Mouse (Mus musculus): Measurements from ENCODE around the gene Dhdh. TPM values are rescaled to one million over a fixed set of nuclear protein-coding genes. Genes with fewer than 3 reads are reported as not detected.
"Not testable (repeated sequence)": the region's sequence is repeated elsewhere in the genome, so short reads cannot be mapped to it uniquely, and the experiment has no call there.

Gene Dhdh
- total RNA-seq, 2 experiments from 2014 or later = 3.9 to 4.7 TPM

GRCm38 (mm10) chr7:45509912-45510787 is 21.5 kb upstream of the Dhdh start, which contains the start of gene Nucb1:
TSS of gene Nucb1 (minus strand) at chr7:45510406.
- DNase-seq (ENCODE audit: low spot score in 2 of 2) = peak; percentile 88 to 91

GRCm38 (mm10) chr7:45509181-45509882 is 20.7 kb upstream of the Dhdh start:
- no peak for DNase-seq (ENCODE audit: low spot score in 2 of 2)

- no peak for DNase-seq (ENCODE audit: low spot score in 2 of 2)
Observed at GRCm38 (mm10) chr7:45508561-45508960, 20.0 kb upstream of the Dhdh start.

- no peak for DNase-seq (ENCODE audit: low spot score in 2 of 2)
Observed at GRCm38 (mm10) chr7:45507583-45507982, 19.0 kb upstream of the Dhdh start.

- no peak for DNase-seq (ENCODE audit: low spot score in 2 of 2)
Observed at GRCm38 (mm10) chr7:45498427-45498826, 9.8 kb upstream of the Dhdh start.

- DNase-seq (ENCODE audit: low spot score in 2 of 2) = no peak
Observed at GRCm38 (mm10) chr7:45494548-45494947, 5.9 kb upstream of the Dhdh start.

GRCm38 (mm10) chr7:45492951-45493350 is 4.3 kb upstream of the Dhdh start:
- no peak for DNase-seq (ENCODE audit: low spot score in 2 of 2)

- no peak for DNase-seq (ENCODE audit: low spot score in 2 of 2)
Observed at GRCm38 (mm10) chr7:45492225-45492844, 3.7 kb upstream of the Dhdh start.

GRCm38 (mm10) chr7:45491264-45491663 is 2.7 kb upstream of the Dhdh start:
- no peak for DNase-seq (ENCODE audit: low spot score in 2 of 2)

- DNase-seq (ENCODE audit: low spot score in 2 of 2) = peak; percentile 24 to 30
Observed at GRCm38 (mm10) chr7:45490822-45491221, 2.2 kb upstream of the Dhdh start.

- no peak for DNase-seq (ENCODE audit: low spot score in 2 of 2)
Observed at GRCm38 (mm10) chr7:45489578-45489977, 973 bp upstream of the Dhdh start.

GRCm38 (mm10) chr7:45487861-45488292 is 728 bp downstream of the Dhdh start:
- DNase-seq (ENCODE audit: low spot score in 2 of 2) = no peak

- DNase-seq (ENCODE audit: low spot score in 2 of 2) = no peak
Observed at GRCm38 (mm10) chr7:45486761-45487415, 1.7 kb downstream of the Dhdh start, which contains the start of gene Gm45808. TSS of gene Gm45808 (minus strand) at chr7:45486811.

- no peak for DNase-seq (ENCODE audit: low spot score in 2 of 2)
Observed at GRCm38 (mm10) chr7:45486158-45486557, 2.4 kb downstream of the Dhdh start.

GRCm38 (mm10) chr7:45484985-45485384 is 3.6 kb downstream of the Dhdh start:
- DNase-seq (ENCODE audit: low spot score in 2 of 2) = not testable (repeated sequence)

- no peak for DNase-seq (ENCODE audit: low spot score in 2 of 2)
Observed at GRCm38 (mm10) chr7:45482166-45482565, 6.4 kb downstream of the Dhdh start.

- DNase-seq (ENCODE audit: low spot score in 2 of 2) = peak; percentile 66 to 71
Observed at GRCm38 (mm10) chr7:45481374-45481927, 7.2 kb downstream of the Dhdh start, which contains the start of gene Tulp2. TSS of gene Tulp2 (plus strand) at chr7:45481877.

- DNase-seq (ENCODE audit: low spot score in 2 of 2) = not testable (repeated sequence)
Observed at GRCm38 (mm10) chr7:45480310-45480709, 8.3 kb downstream of the Dhdh start.

- DNase-seq (ENCODE audit: low spot score in 2 of 2) = no peak
Observed at GRCm38 (mm10) chr7:45478774-45479173, 9.8 kb downstream of the Dhdh start.

- peak; percentile 64 to 70 for DNase-seq (ENCODE audit: low spot score in 2 of 2)
Observed at GRCm38 (mm10) chr7:45477003-45477402, 11.6 kb downstream of the Dhdh start.

- DNase-seq (ENCODE audit: low spot score in 2 of 2) = no peak
Observed at GRCm38 (mm10) chr7:45476453-45476852, 12.2 kb downstream of the Dhdh start.

All from left cerebral cortex, adult 18-20 months (tissue).